Mouse (Mus musculus) forebrain, embryonic 11.5 days (tissue): ENCODE results near the gene Eaf2. TPM values are rescaled to one million over a fixed set of nuclear protein-coding genes. Genes with fewer than 3 reads are reported as not detected.

Experiments
- ATAC-seq: fragments of 200-750 bp; cut with Nextera tagmentation; replicated peaks from 2 replicates; pipeline ENCODE4 v1.8.0; 2017; ENCODE audit warnings: moderate TSS enrichment; ENCODE audit not compliant: low FRiP score
- DNase-seq: peaks from one replicate; pipeline ENCODE4 v3.0.0-alpha.2; 2017; ENCODE audit warnings: low spot score
- H3K27ac ChIP-seq: fragments of 300-500 bp; sonication (generic); 2 replicates; pipeline ENCODE4 v1.5.1; 2014; ENCODE audit warnings: low read depth, low read length
- H3K27me3 ChIP-seq: fragments of 300-500 bp; sonication (generic); 2 replicates; pipeline ENCODE4 v1.6.1; 2014; ENCODE audit warnings: mild to moderate bottlenecking, low read length, mixed read lengths; ENCODE audit not compliant: control insufficient read depth, insufficient read depth
- H3K36me3 ChIP-seq: fragments of 300-500 bp; sonication (generic); 2 replicates; pipeline ENCODE4 v1.6.1; 2014; ENCODE audit warnings: mild to moderate bottlenecking, low read length, moderate library complexity, mixed read lengths; ENCODE audit not compliant: control insufficient read depth, insufficient read depth
- H3K4me1 ChIP-seq: fragments of 300-500 bp; sonication (generic); replicated peaks from 2 replicates; pipeline ENCODE4 v1.6.1; 2014; ENCODE audit warnings: low read length, mixed read lengths; ENCODE audit not compliant: control insufficient read depth, insufficient read depth
- H3K4me2 ChIP-seq: fragments of 300-500 bp; sonication (generic); 2 replicates; pipeline ENCODE4 v1.6.1; 2014; ENCODE audit warnings: low read depth, mild to moderate bottlenecking, low read length, moderate library complexity, mixed read lengths; ENCODE audit not compliant: severe bottlenecking
- H3K4me3 ChIP-seq: fragments of 300-500 bp; sonication (generic); 2 replicates; pipeline ENCODE4 v1.5.1; 2014; ENCODE audit warnings: low read depth, low read length
- H3K9ac ChIP-seq: fragments of 300-500 bp; sonication (generic); 2 replicates; pipeline ENCODE4 v1.6.1; 2014; ENCODE audit warnings: low read length
- H3K9me3 ChIP-seq: fragments of 300-500 bp; sonication (generic); 2 replicates; pipeline ENCODE4 v1.6.1; 2016; ENCODE audit warnings: low read length, mixed read lengths; ENCODE audit not compliant: control insufficient read depth
- WGBS: fragments of 180-500 bp; shearing (Covaris S2); extraction: QIAGEN DNeasy Blood & Tissue Kit; methylation state at CpG from one replicate; pipeline ENCODE4 v1.1.7; 2014; 5-methylcytosine and 5-hydroxymethylcytosine counted together
- polyA plus RNA-seq: library from polyadenylated mRNA; unstranded; fragments of >200 nt; fragmentation: Nextera tagmentation; extraction: Ambion mirVana; gene quantifications from 2 replicates; pipeline ENCODE4 v1.2.1, GENCODE M21; 2014

The Eaf2 gene
- polyA plus RNA-seq, 1 experiment from 2014 or later: 1.4 TPM

- peak; percentile 99 for ATAC-seq
- Histone ChIP-seq H3K9ac (peak within 1 kb of the TSS; percentile 95), H3K36me3 (no peaks in the 10 kb centered on the region), H3K4me1 (no peaks in the 10 kb centered on the region), H3K27me3 (no peaks in the 10 kb centered on the region), H3K4me3 (peak within 1 kb of the TSS; percentile 81), H3K27ac (peak within 1 kb of the TSS; percentile 57; the same call in 1 of the 2 replicates), H3K4me2 (peak within 1 kb of the TSS; percentile 78), H3K9me3 (no peaks in the 10 kb centered on the region)
- peak; percentile 96 for DNase-seq
- 1% methylated on average over 64 of the region's 64 CpGs for WGBS
Measured at GRCm38 (mm10) chr16:36828054-36828786, 46.6 kb downstream of the Eaf2 start, which contains the start of gene Iqcb1. Iqcb1 (plus strand) TSS chr16:36828385.

- H3K27me3 ChIP-seq: no peaks in the 10 kb centered on the region
- H3K9ac ChIP-seq: peak overlapping the region; percentile 25
- peak overlapping the region; percentile 78 for H3K4me2 ChIP-seq
- DNase-seq: no peak
- H3K9me3 ChIP-seq: no peaks in the 10 kb centered on the region
- no peak overlapping the region for H3K27ac ChIP-seq
- H3K4me3 ChIP-seq: peak overlapping the region; percentile 81
- WGBS: 3% methylated on average over 11 of the region's 11 CpGs
- H3K4me1 ChIP-seq: no peaks in the 10 kb centered on the region
- no peaks in the 10 kb centered on the region for H3K36me3 ChIP-seq
- no peak; the same call in 1 of the 2 replicates for ATAC-seq
Measured at GRCm38 (mm10) chr16:36827611-36828053, 47.2 kb downstream of the Eaf2 start.

- H3K4me1 ChIP-seq: peaks cover 3% of the 10 kb centered on the region; the same call in 1 of the 2 replicates
- H3K9ac ChIP-seq: no peak overlapping the region
- no peaks in the 10 kb centered on the region for H3K36me3 ChIP-seq
- H3K4me3 ChIP-seq: no peak overlapping the region
- no peak overlapping the region for H3K27ac ChIP-seq
- DNase-seq (peak; percentile 52), ATAC-seq (no peak)
- no peak overlapping the region for H3K4me2 ChIP-seq
- 6% methylated on average over 3 of the region's 3 CpGs for WGBS
- H3K27me3 ChIP-seq: no peaks in the 10 kb centered on the region
- no peaks in the 10 kb centered on the region for H3K9me3 ChIP-seq
Measured at GRCm38 (mm10) chr16:36821474-36821873, 53.3 kb downstream of the Eaf2 start.

DNA sequence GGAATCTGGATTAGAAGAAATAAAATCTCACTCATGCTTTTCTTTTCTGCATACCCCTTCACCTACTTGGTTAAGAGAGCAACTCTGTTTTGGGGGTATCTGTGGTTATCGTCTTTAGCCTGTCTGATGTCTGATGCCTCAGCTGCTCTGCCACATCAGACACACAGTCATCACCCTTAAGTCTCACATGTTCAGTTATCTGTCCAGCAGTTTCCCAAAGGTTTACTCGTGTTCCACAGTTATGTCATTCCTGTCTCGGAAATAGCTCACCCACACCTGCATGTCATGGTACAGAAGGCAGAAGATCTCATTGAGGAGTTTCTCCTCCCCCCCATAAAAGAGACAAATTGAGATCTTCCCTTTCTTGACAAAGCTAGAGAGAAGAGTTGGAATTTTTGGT, 54.1 kb downstream of the Eaf2 start:
- Histone ChIP-seq H3K27me3 (no peaks in the 10 kb centered on the region), H3K9ac (no peak overlapping the region), H3K27ac (no peak overlapping the region), H3K9me3 (no peaks in the 10 kb centered on the region), H3K4me1 (peaks cover 3% of the 10 kb centered on the region; the same call in 1 of the 2 replicates), H3K36me3 (no peaks in the 10 kb centered on the region), H3K4me3 (no peak overlapping the region), H3K4me2 (no peak overlapping the region)
- DNase-seq (no peak), ATAC-seq (no peak)
- 84% methylated on average over 3 of the region's 3 CpGs for WGBS

GRCm38 (mm10) chr16:36820016-36820415, 54.8 kb downstream of the Eaf2 start:
- Histone ChIP-seq H3K36me3 (no peaks in the 10 kb centered on the region), H3K4me1 (peaks cover 3% of the 10 kb centered on the region; the same call in 1 of the 2 replicates), H3K4me3 (no peak overlapping the region), H3K9ac (no peak overlapping the region), H3K27ac (no peak overlapping the region), H3K9me3 (no peaks in the 10 kb centered on the region), H3K27me3 (no peaks in the 10 kb centered on the region), H3K4me2 (no peak overlapping the region)
- no peak for DNase-seq
- WGBS: 54% methylated on average over 6 of the region's 6 CpGs
- no peak for ATAC-seq

DNA sequence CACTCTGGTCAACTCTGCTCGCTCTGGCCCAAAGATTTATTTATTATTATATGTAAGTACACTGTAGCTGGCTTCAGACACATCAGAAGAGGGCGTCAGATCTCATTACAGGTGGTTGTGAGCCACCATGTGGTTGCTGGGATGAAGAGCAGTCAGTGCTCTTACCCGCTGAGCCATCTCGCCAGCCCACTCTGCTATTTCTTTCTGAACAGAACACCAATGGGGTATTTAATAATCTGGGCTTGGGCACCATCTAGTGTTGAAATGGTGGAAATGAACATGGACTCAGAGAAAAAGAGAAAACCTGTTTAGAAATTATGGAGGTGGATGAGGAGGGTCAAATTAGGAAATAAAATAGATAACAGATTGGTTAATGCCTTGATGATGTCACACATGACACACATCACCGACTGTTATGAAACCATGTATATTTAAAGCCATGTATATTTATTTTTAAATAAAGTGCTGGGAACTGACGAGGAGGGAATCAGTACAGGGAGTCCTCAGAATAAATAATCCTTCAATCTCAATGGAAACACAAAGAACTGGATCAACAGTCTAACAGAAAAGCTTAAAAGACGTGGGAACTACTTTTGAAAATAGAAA, 57.4 kb downstream of the Eaf2 start:
- no peak overlapping the region for H3K4me2 ChIP-seq
- no peak overlapping the region for H3K9ac ChIP-seq
- DNase-seq: peak; percentile 77
- H3K27ac ChIP-seq: no peak overlapping the region
- H3K9me3 ChIP-seq: no peaks in the 10 kb centered on the region
- H3K4me1 ChIP-seq: peaks cover 3% of the 10 kb centered on the region; the same call in 1 of the 2 replicates
- H3K4me3 ChIP-seq: no peak overlapping the region
- WGBS: 18% methylated on average over 7 of the region's 7 CpGs
- H3K27me3 ChIP-seq: no peaks in the 10 kb centered on the region
- ATAC-seq: peak; percentile 92
- H3K36me3 ChIP-seq: no peaks in the 10 kb centered on the region

- no peaks in the 10 kb centered on the region for H3K27me3 ChIP-seq
- no peak overlapping the region for H3K9ac ChIP-seq
- no peak overlapping the region for H3K4me2 ChIP-seq
- DNase-seq: no peak
- no peaks in the 10 kb centered on the region for H3K36me3 ChIP-seq
- H3K27ac ChIP-seq: no peak overlapping the region
- H3K4me3 ChIP-seq: no peak overlapping the region
- no peaks in the 10 kb centered on the region for H3K9me3 ChIP-seq
- peaks cover 3% of the 10 kb centered on the region; the same call in 1 of the 2 replicates for H3K4me1 ChIP-seq
- 0 out of 2 replicates have a peak, but pooled peaks have one; percentile 7 for ATAC-seq
Measured at GRCm38 (mm10) chr16:36816916-36817315, 57.9 kb downstream of the Eaf2 start.

GRCm38 (mm10) chr16:36813680-36814079, 61.1 kb downstream of the Eaf2 start:
- ATAC-seq: no peak
- WGBS: 75% methylated on average over 3 of the region's 3 CpGs
- Histone ChIP-seq H3K9me3 (no peaks in the 10 kb centered on the region), H3K27ac (no peak overlapping the region), H3K27me3 (no peaks in the 10 kb centered on the region), H3K4me2 (no peak overlapping the region), H3K36me3 (no peaks in the 10 kb centered on the region), H3K4me3 (no peak overlapping the region), H3K4me1 (no peaks in the 10 kb centered on the region), H3K9ac (no peak overlapping the region)
- no peak for DNase-seq
